Mouse (Mus musculus) myocyte (in vitro differentiated cells): ENCODE data around the gene Cdhr2. TPM values are rescaled to one million over a fixed set of nuclear protein-coding genes. Genes with fewer than 3 reads are reported as not detected.

ENCODE experiments used
- H3K27me3 ChIP-seq: one replicate; pipeline ENCODE4 v1.6.1; 2011; ENCODE audit not compliant: control insufficient read depth, insufficient read depth, insufficient read length
- H3K36me3 ChIP-seq: one replicate; pipeline ENCODE4 v1.6.1; 2011; ENCODE audit not compliant: control insufficient read depth, insufficient read depth
- H3K4me2 ChIP-seq: one replicate; pipeline ENCODE4 v1.6.1; 2011; ENCODE audit warnings: low read depth, control low read depth
- H3K4me3 ChIP-seq: one replicate; pipeline ENCODE4 v1.5.1; 2011; ENCODE audit warnings: mild to moderate bottlenecking, control low read depth, moderate library complexity
- H3K79me2 ChIP-seq: one replicate; pipeline ENCODE4 v1.6.1; 2011; ENCODE audit not compliant: control insufficient read depth, insufficient read depth
- H3ac ChIP-seq: one replicate; pipeline ENCODE4 v1.6.1; 2011; ENCODE audit not compliant: control insufficient read depth, insufficient read length
- CEBPB ChIP-seq: IDR thresholded peaks from 2 replicates; pipeline ENCODE4 v1.6.1; 2011; ENCODE audit warnings: mild to moderate bottlenecking, moderate library complexity; ENCODE audit not compliant: poor library complexity, insufficient read depth, severe bottlenecking
- E2F4 ChIP-seq: IDR thresholded peaks from one replicate; pipeline ENCODE4 v1.6.1; 2011; ENCODE audit warnings: mild to moderate bottlenecking, control low read depth, moderate library complexity; ENCODE audit not compliant: insufficient read depth
- MAX ChIP-seq: IDR thresholded peaks from one replicate; pipeline ENCODE4 v1.6.1; 2011; ENCODE audit warnings: low read depth, mild to moderate bottlenecking, control low read depth
- MYOD1 ChIP-seq, 3 experiments: IDR thresholded peaks; one replicate each; pipeline ENCODE4 v1.6.1; 2011; ENCODE audit warnings: control low read depth in 2 of 3, low read depth in 2 of 3, mild to moderate bottlenecking in 2 of 3, moderate library complexity in 1 of 3; ENCODE audit not compliant: insufficient read length in 2 of 3, control insufficient read depth in 1 of 3
- MYOG ChIP-seq, 3 experiments: IDR thresholded peaks; one replicate each; pipeline ENCODE4 v1.6.1; 2011; ENCODE audit warnings: control low read depth in 2 of 3, low read depth in 2 of 3, mild to moderate bottlenecking in 2 of 3; ENCODE audit not compliant: insufficient read length in 2 of 3, control insufficient read depth in 1 of 3, insufficient read depth in 1 of 3
- POLR2A ChIP-seq: IDR thresholded peaks from one replicate; pipeline ENCODE4 v1.6.1; 2011; ENCODE audit warnings: low read depth, mild to moderate bottlenecking, control low read depth, moderate library complexity; ENCODE audit not compliant: insufficient read length
- POLR2AphosphoS2 ChIP-seq: IDR thresholded peaks from one replicate; pipeline ENCODE4 v1.6.1; 2011; ENCODE audit warnings: low read depth, control low read depth; ENCODE audit not compliant: insufficient read length
- REST ChIP-seq: IDR thresholded peaks from one replicate; pipeline ENCODE4 v1.6.1; 2011; ENCODE audit warnings: mild to moderate bottlenecking, control low read depth, moderate library complexity; ENCODE audit not compliant: insufficient read depth, insufficient read length
- SRF ChIP-seq: IDR thresholded peaks from one replicate; pipeline ENCODE4 v1.6.1; 2011; ENCODE audit warnings: low read depth; ENCODE audit not compliant: control insufficient read depth, insufficient read length
- TCF12 ChIP-seq: IDR thresholded peaks from one replicate; pipeline ENCODE4 v1.6.1; 2011; ENCODE audit warnings: mild to moderate bottlenecking, control low read depth; ENCODE audit not compliant: poor library complexity, insufficient read depth, severe bottlenecking
- TCF3 ChIP-seq: IDR thresholded peaks from one replicate; pipeline ENCODE4 v1.6.1; 2011; ENCODE audit warnings: low read depth, control low read depth; ENCODE audit not compliant: insufficient read length
- USF1 ChIP-seq: IDR thresholded peaks from one replicate; pipeline ENCODE4 v1.6.1; 2011; ENCODE audit warnings: low read depth, mild to moderate bottlenecking, control low read depth, moderate library complexity
- polyA plus RNA-seq: library from polyadenylated mRNA; unstranded; fragments of >200 nt; fragmentation: generic; extraction: Trizol; gene quantifications from one replicate; pipeline ENCODE4 v1.2.1, GENCODE M21; 2012; ENCODE audit warnings: missing spikeins

The Cdhr2 gene
- polyA plus RNA-seq, 1 experiment, result not detected

- Histone ChIP-seq H3K36me3 (no peaks in the 10 kb centered on the region), H3K4me2 (no peak within 1 kb of the TSS), H3ac (no peak within 1 kb of the TSS), H3K4me3 (no peak within 1 kb of the TSS), H3K27me3 (peaks cover 54% of the 10 kb centered on the region), H3K79me2 (no peaks in the 10 kb centered on the region)
- TF ChIP-seq TCF12, result no peak
- no peak for TF ChIP-seq POLR2AphosphoS2
- no peak for TF ChIP-seq MYOG (IDR thresholded peaks at IDR 0.05; ENCODE audit: control insufficient read depth in 1 of 3, insufficient read depth in 1 of 3, insufficient read length in 2 of 3, low read depth in 2 of 3)
- TF ChIP-seq CEBPB, result no peak
- TF ChIP-seq REST, result no peak
- TF ChIP-seq MAX, result no peak
- TF ChIP-seq POLR2A, result no peak
- TF ChIP-seq E2F4, result no peak
- no peak for TF ChIP-seq SRF
- no peak for TF ChIP-seq USF1
- no peak for TF ChIP-seq MYOD1 (IDR thresholded peaks at IDR 0.05; ENCODE audit: control insufficient read depth in 1 of 3, insufficient read length in 2 of 3, low read depth in 2 of 3)
- no peak for TF ChIP-seq TCF3
These were observed 65.0 kb downstream of the Cdhr2 start, which contains the start of gene Sncb for GRCm38 (mm10) chr13:54766192-54766768. TSS of gene Sncb (minus strand) at chr13:54766595.

GRCm38 (mm10) chr13:54767012-54767411 is 65.8 kb downstream of the Cdhr2 start:
- Histone ChIP-seq H3K79me2 (no peaks in the 10 kb centered on the region), H3K4me2 (no peak overlapping the region), H3K27me3 (peaks cover 49% of the 10 kb centered on the region), H3ac (no peak overlapping the region), H3K4me3 (no peak overlapping the region), H3K36me3 (no peaks in the 10 kb centered on the region)
- TF ChIP-seq POLR2A (no peak), POLR2AphosphoS2 (no peak), TCF12 (no peak), MAX (no peak), MYOD1 (IDR thresholded peaks at IDR 0.05; ENCODE audit: control insufficient read depth in 1 of 3, insufficient read length in 2 of 3, low read depth in 2 of 3) (no peak), SRF (no peak), E2F4 (no peak), USF1 (no peak), MYOG (IDR thresholded peaks at IDR 0.05; ENCODE audit: control insufficient read depth in 1 of 3, insufficient read depth in 1 of 3, insufficient read length in 2 of 3, low read depth in 2 of 3) (no peak)

GRCm38 (mm10) chr13:54780592-54780991 is 79.3 kb downstream of the Cdhr2 start:
- H3K79me2 ChIP-seq, result no peaks in the 10 kb centered on the region
- no peak overlapping the region for H3K4me3 ChIP-seq
- H3K27me3 ChIP-seq, result peaks cover 16% of the 10 kb centered on the region
- H3ac ChIP-seq, result no peak overlapping the region
- TF ChIP-seq MAX (no peak), TCF3 (no peak), CEBPB (no peak)
- no peaks in the 10 kb centered on the region for H3K36me3 ChIP-seq
- no peak overlapping the region for H3K4me2 ChIP-seq

- no peak overlapping the region for H3K4me2 ChIP-seq
- H3K79me2 ChIP-seq, result no peaks in the 10 kb centered on the region
- no peak overlapping the region for H3K4me3 ChIP-seq
- no peak overlapping the region for H3ac ChIP-seq
- H3K36me3 ChIP-seq, result no peaks in the 10 kb centered on the region
- TF ChIP-seq MYOG (IDR thresholded peaks at IDR 0.05; ENCODE audit: control insufficient read depth in 1 of 3, insufficient read depth in 1 of 3, insufficient read length in 2 of 3, low read depth in 2 of 3) (no peak), REST (no peak), TCF3 (no peak), MYOD1 (IDR thresholded peaks at IDR 0.05; ENCODE audit: control insufficient read depth in 1 of 3, insufficient read length in 2 of 3, low read depth in 2 of 3) (no peak), E2F4 (no peak), TCF12 (no peak), SRF (no peak), POLR2A (no peak), USF1 (no peak), POLR2AphosphoS2 (no peak), CEBPB (no peak), MAX (no peak)
- H3K27me3 ChIP-seq, result peaks cover 16% of the 10 kb centered on the region
These were observed 79.8 kb downstream of the Cdhr2 start for GRCm38 (mm10) chr13:54781086-54781485.

GRCm38 (mm10) chr13:54783235-54783634 is 82.0 kb downstream of the Cdhr2 start:
- TF ChIP-seq TCF3 (no peak), MAX (no peak), MYOD1 (IDR thresholded peaks at IDR 0.05; ENCODE audit: control insufficient read depth in 1 of 3, insufficient read length in 2 of 3, low read depth in 2 of 3) (no peak), SRF (no peak), POLR2A (no peak), E2F4 (no peak), TCF12 (no peak)
- Histone ChIP-seq H3K4me3 (no peak overlapping the region), H3K27me3 (peaks cover 16% of the 10 kb centered on the region)

More at GRCm38 (mm10) chr13:54783235-54783634, 82.0 kb downstream of the Cdhr2 start:
- Histone ChIP-seq H3K79me2 (no peaks in the 10 kb centered on the region), H3K36me3 (no peaks in the 10 kb centered on the region), H3K4me2 (no peak overlapping the region), H3ac (no peak overlapping the region)
